Mouse (Mus musculus) embryonic facial prominence, embryonic 12.5 days (tissue): ENCODE measurements around the gene Anp32e. TPM values are rescaled to one million over a fixed set of nuclear protein-coding genes. Genes with fewer than 3 reads are reported as not detected.

Experiments
- ATAC-seq: fragments of 200-750 bp; cut with Nextera tagmentation; 2 replicates; pipeline ENCODE4 v1.8.0; 2017; ENCODE audit not compliant: insufficient number of reproducible peaks, insufficient read depth, low FRiP score, low TSS enrichment
- H3K27ac ChIP-seq: fragments of 300-500 bp; sonication (generic); 2 replicates; pipeline ENCODE4 v1.5.1; 2016; ENCODE audit warnings: mild to moderate bottlenecking
- H3K27me3 ChIP-seq: fragments of 300-500 bp; sonication (generic); 2 replicates; pipeline ENCODE4 v1.6.1; 2016; ENCODE audit warnings: mild to moderate bottlenecking, moderate library complexity
- H3K36me3 ChIP-seq: fragments of 300-500 bp; sonication (generic); 2 replicates; pipeline ENCODE4 v1.6.1; 2016; ENCODE audit warnings: mild to moderate bottlenecking
- H3K4me1 ChIP-seq: fragments of 300-500 bp; sonication (generic); 2 replicates; pipeline ENCODE4 v1.6.1; 2016
- H3K4me2 ChIP-seq: fragments of 300-500 bp; sonication (generic); replicated peaks from 2 replicates; pipeline ENCODE4 v1.6.1; 2016; ENCODE audit warnings: mild to moderate bottlenecking, moderate library complexity
- H3K4me3 ChIP-seq: fragments of 300-500 bp; sonication (generic); 2 replicates; pipeline ENCODE4 v1.5.1; 2016; ENCODE audit warnings: mild to moderate bottlenecking
- H3K9ac ChIP-seq: fragments of 300-500 bp; sonication (generic); 2 replicates; pipeline ENCODE4 v1.6.1; 2016; ENCODE audit warnings: mild to moderate bottlenecking, moderate library complexity
- H3K9me3 ChIP-seq: fragments of 300-500 bp; sonication (generic); 2 replicates; pipeline ENCODE4 v1.6.1; 2016; ENCODE audit warnings: mild to moderate bottlenecking, moderate library complexity
- WGBS: fragments of 180-500 bp; shearing (Covaris S2); methylation state at CpG from one replicate; pipeline ENCODE4 v1.1.7; 2016; 5-methylcytosine and 5-hydroxymethylcytosine counted together
- polyA plus RNA-seq: library from polyadenylated mRNA; unstranded; fragments of >200 nt; fragmentation: Nextera tagmentation; extraction: Ambion mirVana; gene quantifications from 2 replicates; pipeline ENCODE4 v1.2.1, GENCODE M21; 2016

Gene Anp32e
- polyA plus RNA-seq, 1 experiment from 2014 or later: 287 TPM

GRCm38 (mm10) chr3:95985209-95986000 lies 56.4 kb downstream of the Anp32e start:
- peak overlapping the region; percentile 29 for H3K4me3 ChIP-seq
- peak; percentile 94 for ATAC-seq
- peak overlapping the region; percentile 47 for H3K4me2 ChIP-seq
- WGBS: 2% methylated on average over 12 of the region's 12 CpGs
- no peaks in the 10 kb centered on the region for H3K9me3 ChIP-seq
- no peaks in the 10 kb centered on the region for H3K27me3 ChIP-seq
- peak overlapping the region; percentile 96 for H3K27ac ChIP-seq
- H3K4me1 ChIP-seq: peaks cover 28% of the 10 kb centered on the region
- peaks cover 29% of the 10 kb centered on the region for H3K36me3 ChIP-seq
- H3K9ac ChIP-seq: peak overlapping the region; percentile 27

DNA sequence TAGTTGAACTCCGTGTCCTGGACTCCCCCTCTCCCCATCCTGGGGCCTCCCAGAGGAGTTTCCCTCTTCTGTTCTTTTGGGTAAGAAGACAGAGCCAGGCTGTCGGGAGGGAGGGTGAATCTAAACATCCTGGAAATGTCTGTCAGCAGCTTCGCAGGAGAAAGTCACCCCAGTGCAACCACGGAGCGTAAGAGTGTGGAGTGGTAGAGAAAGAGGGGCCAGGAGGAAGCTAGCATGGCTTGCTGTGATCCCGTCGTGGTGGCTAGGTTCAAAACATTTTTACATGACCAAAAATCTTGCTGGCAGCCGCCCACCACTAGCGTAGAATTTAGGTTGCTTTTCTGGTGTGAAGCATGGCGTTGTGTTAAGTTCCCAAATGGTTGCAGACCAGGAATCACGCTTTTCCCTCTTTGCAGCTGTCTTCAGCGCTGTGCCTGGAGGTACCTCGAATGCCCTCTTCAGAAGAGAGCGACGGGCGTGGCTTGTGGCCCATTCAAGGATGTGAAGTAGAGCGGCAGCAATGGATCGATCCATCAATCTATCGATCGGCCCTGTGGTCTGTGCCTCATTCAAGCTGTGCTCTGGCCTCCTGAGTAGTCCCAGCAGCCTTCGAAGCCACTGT lies 57.1 kb downstream of the Anp32e start:
- H3K9ac ChIP-seq: peak overlapping the region; percentile 27
- peaks cover 27% of the 10 kb centered on the region for H3K4me1 ChIP-seq
- H3K4me2 ChIP-seq: peak overlapping the region; percentile 47
- peaks cover 36% of the 10 kb centered on the region for H3K36me3 ChIP-seq
- WGBS: under 1% methylated on average over 21 of the region's 21 CpGs
- peak overlapping the region; percentile 29 for H3K4me3 ChIP-seq
- H3K9me3 ChIP-seq: no peaks in the 10 kb centered on the region
- ATAC-seq: no peak; the same call in 1 of the 2 replicates
- H3K27me3 ChIP-seq: no peaks in the 10 kb centered on the region
- peak overlapping the region; percentile 96 for H3K27ac ChIP-seq

- WGBS: 72% methylated on average over 4 of the region's 4 CpGs
- Histone ChIP-seq H3K4me1 (peaks cover 27% of the 10 kb centered on the region), H3K27ac (peak overlapping the region; percentile 96), H3K9me3 (no peaks in the 10 kb centered on the region), H3K27me3 (no peaks in the 10 kb centered on the region), H3K4me2 (no peak overlapping the region), H3K9ac (peak overlapping the region; percentile 27; the same call in 1 of the 2 replicates), H3K36me3 (peaks cover 45% of the 10 kb centered on the region), H3K4me3 (0 out of 2 replicates have a peak overlapping the region, but pooled peaks have one; percentile 29)
- no peak for ATAC-seq
Observed at GRCm38 (mm10) chr3:95986984-95987383, 57.9 kb downstream of the Anp32e start.

GRCm38 (mm10) chr3:95987386-95988110 lies 58.5 kb downstream of the Anp32e start:
- no peak for ATAC-seq
- Histone ChIP-seq H3K4me1 (peaks cover 32% of the 10 kb centered on the region), H3K4me2 (no peak overlapping the region), H3K9ac (no peak overlapping the region; the same call in 1 of the 2 replicates), H3K36me3 (peaks cover 50% of the 10 kb centered on the region), H3K27ac (0 out of 2 replicates have a peak overlapping the region, but pooled peaks have one; percentile 17), H3K27me3 (no peaks in the 10 kb centered on the region), H3K4me3 (no peak overlapping the region), H3K9me3 (no peaks in the 10 kb centered on the region)
- 75% methylated on average over 6 of the region's 6 CpGs for WGBS

DNA sequence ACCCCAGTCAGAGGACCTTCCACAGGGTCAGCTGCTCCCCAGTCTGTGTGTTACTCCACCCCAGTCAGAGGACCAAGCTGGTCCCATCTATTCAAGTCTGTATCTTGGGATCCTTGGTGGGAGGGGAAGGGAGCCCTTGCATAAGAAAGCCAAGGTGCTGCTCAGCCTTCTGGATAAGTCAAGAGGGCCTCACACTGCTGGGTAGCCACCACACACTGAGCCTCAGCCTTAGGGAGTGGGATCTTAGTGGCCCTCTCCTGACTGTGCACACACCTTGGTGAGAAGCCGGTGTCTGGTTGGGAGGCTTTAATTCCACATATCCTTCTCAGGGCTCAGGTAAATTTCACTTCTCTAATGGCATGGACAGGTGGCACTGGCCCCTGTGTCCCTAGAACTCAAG lies 59.1 kb downstream of the Anp32e start:
- no peaks in the 10 kb centered on the region for H3K9me3 ChIP-seq
- no peak overlapping the region for H3K4me3 ChIP-seq
- H3K27me3 ChIP-seq: no peaks in the 10 kb centered on the region
- H3K36me3 ChIP-seq: peaks cover 55% of the 10 kb centered on the region
- WGBS: 93% methylated on average over 1 of the region's 1 CpGs
- H3K4me2 ChIP-seq: no peak overlapping the region
- ATAC-seq: no peak
- peaks cover 38% of the 10 kb centered on the region for H3K4me1 ChIP-seq
- no peak overlapping the region for H3K9ac ChIP-seq
- H3K27ac ChIP-seq: no peak overlapping the region

GRCm38 (mm10) chr3:95988969-95989368 lies 59.9 kb downstream of the Anp32e start:
- Histone ChIP-seq H3K27me3 (no peaks in the 10 kb centered on the region), H3K9ac (0 out of 2 replicates have a peak overlapping the region, but pooled peaks have one; percentile 10), H3K4me1 (peaks cover 47% of the 10 kb centered on the region), H3K36me3 (peaks cover 55% of the 10 kb centered on the region), H3K9me3 (no peaks in the 10 kb centered on the region), H3K27ac (peak overlapping the region; percentile 47), H3K4me2 (no peak overlapping the region), H3K4me3 (no peak overlapping the region)
- WGBS: 70% methylated on average over 10 of the region's 10 CpGs
- ATAC-seq: no peak

DNA sequence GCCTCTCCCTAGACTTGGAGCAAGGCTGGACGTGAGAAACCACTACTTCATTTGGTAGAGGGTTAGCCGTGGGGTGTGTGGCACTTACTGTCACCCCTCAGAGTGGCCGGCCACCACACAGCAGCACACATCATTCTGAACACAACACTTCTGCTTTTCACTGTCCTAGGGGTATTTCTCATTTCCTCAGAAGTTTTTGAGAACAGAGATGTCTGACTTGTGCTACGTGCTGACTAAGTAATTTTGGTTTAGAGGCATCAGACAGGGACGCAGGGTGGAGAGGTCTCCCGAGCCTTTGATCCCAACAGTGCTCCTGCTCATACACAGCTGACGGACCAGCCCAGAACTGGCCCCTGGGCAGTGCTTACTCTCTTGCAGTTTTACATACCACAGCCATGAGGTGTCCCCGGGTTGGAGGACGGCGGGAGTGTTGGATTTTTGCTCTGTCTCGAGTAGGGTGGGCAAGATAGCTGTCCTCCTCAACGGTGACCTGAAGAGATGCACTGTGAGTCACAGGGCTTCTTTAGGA lies 61.4 kb downstream of the Anp32e start:
- Histone ChIP-seq H3K4me1 (peaks cover 41% of the 10 kb centered on the region), H3K27ac (0 out of 2 replicates have a peak overlapping the region, but pooled peaks have one; percentile 36), H3K4me3 (no peak overlapping the region), H3K4me2 (no peak overlapping the region), H3K27me3 (no peaks in the 10 kb centered on the region), H3K36me3 (peaks cover 55% of the 10 kb centered on the region), H3K9me3 (no peaks in the 10 kb centered on the region), H3K9ac (no peak overlapping the region)
- WGBS: 84% methylated on average over 12 of the region's 12 CpGs
- no peak for ATAC-seq

DNA sequence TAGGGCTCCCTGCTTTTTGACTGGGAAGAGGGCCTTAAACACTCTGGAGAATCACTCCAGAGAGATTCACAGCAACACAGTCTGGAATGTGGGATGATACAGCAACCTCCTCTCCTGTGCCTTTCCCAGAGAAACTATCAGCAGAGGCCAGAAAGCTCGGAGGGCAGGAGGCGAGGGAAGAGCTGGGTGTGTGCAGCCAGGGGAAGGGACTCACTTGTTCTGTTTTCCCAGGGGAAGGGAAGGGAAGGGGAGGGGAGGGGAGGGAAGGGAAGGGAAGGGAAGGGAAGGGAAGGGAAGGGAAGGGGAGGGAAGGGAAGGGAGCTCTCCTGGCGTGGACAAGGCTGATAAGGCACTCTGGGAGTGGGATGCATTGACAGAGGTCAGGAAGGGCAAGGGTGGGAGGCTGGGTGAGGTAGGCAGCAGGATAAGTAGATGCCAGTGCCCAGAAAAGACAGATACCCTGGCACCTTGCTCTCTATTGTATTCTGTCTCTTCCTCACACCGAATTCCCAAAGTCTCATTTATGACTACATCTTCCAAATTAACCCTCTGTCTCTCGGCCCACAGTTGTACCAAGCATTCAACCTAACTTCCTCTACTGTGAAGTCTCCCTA lies 64.1 kb downstream of the Anp32e start:
- H3K4me2 ChIP-seq: peak overlapping the region; percentile 86
- no peaks in the 10 kb centered on the region for H3K9me3 ChIP-seq
- no peak for ATAC-seq
- H3K9ac ChIP-seq: peak overlapping the region; percentile 99; the same call in 1 of the 2 replicates
- peaks cover 48% of the 10 kb centered on the region for H3K36me3 ChIP-seq
- peaks cover 38% of the 10 kb centered on the region for H3K4me1 ChIP-seq
- no peaks in the 10 kb centered on the region for H3K27me3 ChIP-seq
- peak overlapping the region; percentile 69 for H3K27ac ChIP-seq
- 48% methylated on average over 5 of the region's 5 CpGs for WGBS
- peak overlapping the region; percentile 76 for H3K4me3 ChIP-seq

- ATAC-seq: no peak
- Histone ChIP-seq H3K9ac (peak overlapping the region; percentile 99), H3K9me3 (no peaks in the 10 kb centered on the region), H3K4me2 (peak overlapping the region; percentile 86), H3K4me1 (peaks cover 38% of the 10 kb centered on the region), H3K27me3 (no peaks in the 10 kb centered on the region), H3K36me3 (peaks cover 41% of the 10 kb centered on the region), H3K4me3 (peak overlapping the region; percentile 76), H3K27ac (peak overlapping the region; percentile 100)
- WGBS: 17% methylated on average over 4 of the region's 4 CpGs
Observed at GRCm38 (mm10) chr3:95993881-95994280, 64.8 kb downstream of the Anp32e start.

- no peaks in the 10 kb centered on the region for H3K9me3 ChIP-seq
- H3K27me3 ChIP-seq: no peaks in the 10 kb centered on the region
- peak overlapping the region; percentile 86 for H3K4me2 ChIP-seq
- peak overlapping the region; percentile 99 for H3K9ac ChIP-seq
- 12% methylated on average over 6 of the region's 6 CpGs for WGBS
- H3K4me1 ChIP-seq: peaks cover 38% of the 10 kb centered on the region
- H3K36me3 ChIP-seq: peaks cover 36% of the 10 kb centered on the region
- H3K27ac ChIP-seq: peak overlapping the region; percentile 100
- ATAC-seq: no peak
- H3K4me3 ChIP-seq: peak overlapping the region; percentile 76
Observed at GRCm38 (mm10) chr3:95994381-95994846, 65.4 kb downstream of the Anp32e start.
